In the genomic region with DNA sequence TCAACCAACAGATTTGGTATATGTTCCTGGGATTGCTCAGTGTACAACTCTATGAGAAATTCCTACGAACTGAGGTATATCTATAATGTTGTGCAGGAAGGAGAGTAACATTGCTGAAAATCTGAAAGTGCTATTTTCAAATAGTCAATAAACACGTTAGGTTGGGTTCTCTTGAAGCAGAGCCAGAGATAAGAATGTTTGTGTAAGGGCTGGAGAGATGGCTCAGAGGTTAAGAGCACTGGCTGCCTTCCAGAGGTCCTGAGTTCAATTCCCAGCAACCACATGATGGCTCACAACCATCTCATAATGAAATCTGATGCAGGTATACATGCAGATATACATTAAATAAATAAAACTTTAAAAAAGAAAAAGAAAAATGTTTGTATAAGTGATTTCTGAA, we compare ENCODE assay signal across 29 mouse cellular contexts.
"Had no signal": no experiment of that assay in that cellular context is flagged by ENCODE, and none has a peak within 500 bp of the region (broad histone marks: within the 10 kb centered on the region; RNA-seq: fewer than 3 reads in every experiment).

No protein-coding gene starts in this region.

- H3K36me3 ChIP-seq: heart, embryonic 10.5 days; heart, embryonic 15.5 days; hindbrain, embryonic 10.5 days; hindbrain, embryonic 12.5 days; hindbrain, embryonic 13.5 days; hindbrain, embryonic 15.5 days; intestine, embryonic 15.5 days; kidney, embryonic 15.5 days had no signal

- H3K9ac ChIP-seq: heart, embryonic 12.5 days; heart, embryonic 13.5 days; heart, embryonic 15.5 days; hindbrain, embryonic 12.5 days; hindbrain, embryonic 13.5 days; hindbrain, embryonic 14.5 days; hindbrain, embryonic 15.5 days; intestine, embryonic 15.5 days; kidney, embryonic 15.5 days had no signal

- H3K4me2 ChIP-seq: heart, embryonic 11.5 days; heart, embryonic 12.5 days; heart, embryonic 13.5 days; heart, embryonic 15.5 days; hindbrain, embryonic 12.5 days; hindbrain, embryonic 13.5 days; hindbrain, embryonic 14.5 days; hindbrain, embryonic 15.5 days; intestine, embryonic 15.5 days; kidney, embryonic 15.5 days had no signal

- H3K4me3 ChIP-seq: heart, embryonic 10.5 days; heart, embryonic 12.5 days; heart, embryonic 13.5 days; heart, embryonic 15.5 days; hindbrain, embryonic 10.5 days; hindbrain, embryonic 12.5 days; hindbrain, embryonic 13.5 days; hindbrain, embryonic 15.5 days; intestine, embryonic 15.5 days; kidney, embryonic 15.5 days; layer of hippocampus, adult 2 months had no signal

- ATAC-seq: hindbrain, embryonic 16.5 days; hindbrain, postnatal 0 days; inflammation-experienced regulatory T-cells, adult 6 months; intestine, embryonic 15.5 days; intestine, embryonic 16.5 days; intestine, postnatal 0 days had no signal

- H3K4me1 ChIP-seq: heart, embryonic 10.5 days; heart, embryonic 12.5 days; heart, embryonic 13.5 days; heart, embryonic 15.5 days; hindbrain, embryonic 10.5 days; hindbrain, embryonic 12.5 days; intestine, embryonic 15.5 days had no signal

- H3K27me3 ChIP-seq: heart, embryonic 12.5 days; heart, embryonic 13.5 days; heart, embryonic 15.5 days; hindbrain, embryonic 12.5 days; hindbrain, embryonic 13.5 days; hindbrain, embryonic 15.5 days; intestine, embryonic 15.5 days; kidney, embryonic 15.5 days had no signal

- H3K9me3 ChIP-seq: heart, embryonic 10.5 days; heart, embryonic 12.5 days; heart, embryonic 13.5 days; heart, embryonic 15.5 days; hindbrain, embryonic 10.5 days; hindbrain, embryonic 12.5 days; hindbrain, embryonic 13.5 days; hindbrain, embryonic 15.5 days; intestine, embryonic 15.5 days; kidney, embryonic 15.5 days had no signal

- H3K27ac ChIP-seq: heart, embryonic 10.5 days; heart, embryonic 13.5 days; heart, embryonic 15.5 days; hindbrain, embryonic 10.5 days; hindbrain, embryonic 12.5 days; hindbrain, embryonic 13.5 days; hindbrain, embryonic 14.5 days; hindbrain, embryonic 15.5 days; hindbrain, postnatal 0 days; intestine, embryonic 15.5 days; kidney, embryonic 15.5 days; kidney, postnatal 0 days; layer of hippocampus, adult 2 months had no signal

- DNase-seq: heart, postnatal 10 days; heart, postnatal 14 days; heart, postnatal 36 days; heart, postnatal 4 days; kidney, adult 18-20 months; kidney, postnatal 10 days; kidney, postnatal 14 days; kidney, postnatal 4 days; layer of hippocampus, adult 9-11 months; layer of hippocampus, postnatal 36 days had no signal
